Mouse (Mus musculus) stomach, embryonic 15.5 days (tissue): ENCODE results near the gene Lrrc4b. TPM values are rescaled to one million over a fixed set of nuclear protein-coding genes. Genes with fewer than 3 reads are reported as not detected.

Source experiments
- ATAC-seq: fragments of 200-750 bp; cut with Nextera tagmentation; 2 replicates; pipeline ENCODE4 v1.8.0; 2017; ENCODE audit warnings: low read depth, moderate number of reproducible peaks, moderate TSS enrichment; ENCODE audit not compliant: insufficient read depth, low FRiP score
- H3K27ac ChIP-seq: fragments of 300-500 bp; sonication (generic); 2 replicates; pipeline ENCODE4 v1.5.1; 2015; ENCODE audit warnings: mild to moderate bottlenecking, inconsistent platforms
- H3K27me3 ChIP-seq: fragments of 300-500 bp; sonication (generic); replicated peaks from 2 replicates; pipeline ENCODE4 v1.6.1; 2015; ENCODE audit warnings: inconsistent platforms
- H3K36me3 ChIP-seq: fragments of 300-500 bp; sonication (generic); 2 replicates; pipeline ENCODE4 v1.6.1; 2015; ENCODE audit warnings: inconsistent platforms
- H3K4me1 ChIP-seq: fragments of 300-500 bp; sonication (generic); 2 replicates; pipeline ENCODE4 v1.6.1; 2015; ENCODE audit warnings: inconsistent platforms
- H3K4me2 ChIP-seq: fragments of 300-500 bp; sonication (generic); 2 replicates; pipeline ENCODE4 v1.6.1; 2015; ENCODE audit warnings: mild to moderate bottlenecking, inconsistent platforms
- H3K4me3 ChIP-seq: fragments of 300-500 bp; sonication (generic); replicated peaks from 2 replicates; pipeline ENCODE4 v1.5.1; 2015; ENCODE audit warnings: inconsistent platforms
- H3K9ac ChIP-seq: fragments of 300-500 bp; sonication (generic); 2 replicates; pipeline ENCODE4 v1.6.1; 2015; ENCODE audit warnings: inconsistent platforms
- H3K9me3 ChIP-seq: fragments of 300-500 bp; sonication (generic); 2 replicates; pipeline ENCODE4 v1.6.1; 2016; ENCODE audit warnings: inconsistent platforms
- WGBS: fragments of 180-500 bp; shearing (Covaris S2); methylation state at CpG from one replicate; pipeline ENCODE4 v1.1.7; 2015; 5-methylcytosine and 5-hydroxymethylcytosine counted together
- polyA plus RNA-seq: library from polyadenylated mRNA; unstranded; fragments of >200 nt; fragmentation: Nextera tagmentation; extraction: Ambion mirVana; gene quantifications from 2 replicates; pipeline ENCODE4 v1.2.1, GENCODE M21; 2015

Gene Lrrc4b
- polyA plus RNA-seq, 1 experiment from 2014 or later = 0.81 TPM

DNA sequence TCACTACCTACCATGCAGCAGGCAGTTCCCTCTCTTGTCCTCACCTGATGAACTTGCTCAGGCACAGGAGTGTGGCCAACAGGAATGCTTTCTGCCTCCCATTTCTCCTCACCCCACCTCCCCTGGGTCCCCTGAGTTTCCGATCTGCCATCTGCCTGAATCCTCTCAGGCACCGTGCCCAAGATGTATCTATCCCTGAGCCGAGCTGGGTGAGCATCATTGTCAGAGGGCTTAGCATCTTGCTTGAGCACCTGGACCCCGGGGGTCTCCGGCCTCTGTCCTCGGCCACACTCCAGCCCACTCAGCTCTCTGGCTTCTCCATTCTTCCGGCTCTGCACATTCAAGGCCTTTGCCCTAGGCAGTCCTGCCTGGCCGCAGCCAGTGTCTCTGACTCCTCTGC lies 9.1 kb downstream of the Lrrc4b start:
- Histone ChIP-seq H3K27ac (no peak overlapping the region), H3K27me3 (peaks cover 49% of the 10 kb centered on the region), H3K4me1 (no peaks in the 10 kb centered on the region), H3K36me3 (no peaks in the 10 kb centered on the region), H3K9me3 (no peaks in the 10 kb centered on the region), H3K9ac (no peak overlapping the region), H3K4me2 (no peak overlapping the region), H3K4me3 (no peak overlapping the region)
- WGBS = 64% methylated on average over 8 of the region's 8 CpGs
- ATAC-seq = no peak

DNA sequence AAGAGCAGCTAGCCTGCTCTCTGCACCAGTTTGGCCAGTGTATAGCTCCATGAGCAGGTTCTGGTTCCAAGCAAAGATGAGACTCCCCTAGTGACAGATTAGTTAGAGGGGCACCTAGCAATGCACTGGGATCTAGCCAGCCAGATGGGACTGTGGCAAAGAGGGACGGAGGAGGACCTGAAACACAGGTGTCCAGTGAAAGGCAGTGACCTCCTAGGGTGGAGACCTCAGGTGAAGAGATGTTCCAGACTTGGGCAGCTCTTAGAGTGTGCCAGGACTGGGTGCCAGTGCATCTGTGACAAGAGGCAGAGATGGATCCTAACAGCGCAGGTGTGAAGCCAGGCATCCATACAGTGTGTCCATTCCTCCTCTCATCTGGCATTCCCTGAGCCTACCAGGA lies 10.9 kb downstream of the Lrrc4b start:
- no peak overlapping the region for H3K4me3 ChIP-seq
- 61% methylated on average over 2 of the region's 2 CpGs for WGBS
- no peak for ATAC-seq
- H3K9me3 ChIP-seq = no peaks in the 10 kb centered on the region
- H3K27ac ChIP-seq = no peak overlapping the region
- H3K27me3 ChIP-seq = peaks cover 63% of the 10 kb centered on the region
- no peaks in the 10 kb centered on the region for H3K36me3 ChIP-seq
- H3K9ac ChIP-seq = no peak overlapping the region
- H3K4me2 ChIP-seq = no peak overlapping the region
- H3K4me1 ChIP-seq = no peaks in the 10 kb centered on the region

- Histone ChIP-seq H3K9me3 (no peaks in the 10 kb centered on the region), H3K27me3 (peaks cover 71% of the 10 kb centered on the region), H3K27ac (no peak overlapping the region), H3K4me1 (no peaks in the 10 kb centered on the region), H3K36me3 (no peaks in the 10 kb centered on the region), H3K4me3 (no peak overlapping the region), H3K9ac (no peak overlapping the region), H3K4me2 (no peak overlapping the region)
- ATAC-seq = no peak
- 74% methylated on average over 1 of the region's 1 CpGs for WGBS
Observed at GRCm38 (mm10) chr7:44440479-44440878, 11.7 kb downstream of the Lrrc4b start.

DNA sequence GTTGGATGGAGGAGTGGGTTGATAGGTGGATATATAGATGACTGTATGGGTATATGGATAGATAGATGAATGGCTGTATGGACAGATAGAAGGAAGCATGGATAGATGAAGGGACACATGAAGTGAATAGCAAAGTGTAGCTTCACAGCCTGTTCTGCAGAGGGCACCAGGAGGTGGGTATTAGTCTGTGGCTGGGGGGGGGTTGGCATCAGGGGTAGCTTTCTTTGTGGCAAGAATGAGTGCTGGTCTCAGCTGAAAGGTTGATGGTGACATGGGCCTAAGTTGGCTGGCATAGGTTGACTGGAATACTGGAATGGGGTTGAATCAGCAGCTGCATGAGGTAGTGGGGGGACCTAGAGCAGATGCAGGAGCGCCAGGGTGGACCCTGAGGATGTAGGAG lies 12.4 kb downstream of the Lrrc4b start:
- Histone ChIP-seq H3K9me3 (no peaks in the 10 kb centered on the region), H3K4me3 (no peak overlapping the region), H3K27me3 (peaks cover 77% of the 10 kb centered on the region), H3K36me3 (no peaks in the 10 kb centered on the region), H3K4me1 (no peaks in the 10 kb centered on the region), H3K9ac (no peak overlapping the region), H3K27ac (no peak overlapping the region), H3K4me2 (no peak overlapping the region)
- ATAC-seq = no peak
- 8% methylated on average over 1 of the region's 1 CpGs for WGBS

DNA sequence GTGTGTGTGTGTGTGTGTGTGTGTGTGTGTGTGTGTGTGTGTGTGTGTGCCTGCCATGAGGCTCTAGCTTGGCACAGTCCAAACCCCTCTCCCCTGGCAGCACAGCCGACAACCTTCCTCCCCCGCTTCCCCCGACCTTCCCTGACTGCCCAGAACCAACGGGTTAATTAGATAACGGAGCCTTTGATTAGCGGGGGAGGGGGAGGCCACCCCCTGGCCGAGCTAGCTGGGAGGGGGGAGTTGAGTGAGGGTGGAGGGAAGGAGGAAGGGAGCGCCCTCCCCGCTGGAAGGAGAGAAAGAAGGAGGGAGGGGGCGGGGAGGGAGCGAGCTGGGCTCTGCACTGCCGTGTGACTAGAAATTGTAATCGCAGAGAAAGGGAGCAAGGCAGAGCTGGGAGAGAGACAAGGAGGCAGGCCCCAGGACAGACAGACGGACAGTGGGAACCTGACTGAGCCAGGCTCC lies 12.9 kb downstream of the Lrrc4b start:
- no peak overlapping the region for H3K9ac ChIP-seq
- no peaks in the 10 kb centered on the region for H3K36me3 ChIP-seq
- H3K4me2 ChIP-seq = peak overlapping the region; percentile 39
- H3K27ac ChIP-seq = no peak overlapping the region
- no peaks in the 10 kb centered on the region for H3K9me3 ChIP-seq
- peaks cover 81% of the 10 kb centered on the region for H3K27me3 ChIP-seq
- peak; percentile 37; the same call in 1 of the 2 replicates for ATAC-seq
- no peaks in the 10 kb centered on the region for H3K4me1 ChIP-seq
- peak overlapping the region; percentile 26 for H3K4me3 ChIP-seq
- WGBS = 0% methylated on average over 14 of the region's 14 CpGs

DNA sequence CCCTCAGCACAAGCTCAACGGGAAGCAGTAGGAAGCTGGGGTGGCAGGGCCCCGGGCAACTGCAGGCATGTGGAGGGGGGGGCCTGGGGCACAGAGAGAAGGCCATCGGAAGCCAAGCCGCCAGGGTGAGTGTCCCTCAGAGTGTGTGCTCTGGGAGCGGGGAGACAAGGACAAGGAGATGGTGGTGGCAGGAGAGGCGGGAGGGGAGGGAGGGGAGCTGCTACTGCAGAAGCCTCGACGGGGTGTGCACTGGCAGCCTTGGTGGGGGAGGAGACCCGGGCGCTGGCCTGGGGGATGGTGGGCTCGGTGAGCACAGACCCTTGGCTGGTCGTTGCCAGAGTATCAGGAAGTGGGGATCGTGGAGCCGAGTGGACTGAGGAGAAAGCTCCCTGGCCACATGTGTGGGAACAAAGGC lies 13.6 kb downstream of the Lrrc4b start:
- Histone ChIP-seq H3K9me3 (no peaks in the 10 kb centered on the region), H3K27me3 (peaks cover 81% of the 10 kb centered on the region), H3K9ac (no peak overlapping the region), H3K4me2 (peak overlapping the region; percentile 39), H3K4me3 (peak overlapping the region; percentile 26), H3K4me1 (no peaks in the 10 kb centered on the region), H3K36me3 (no peaks in the 10 kb centered on the region), H3K27ac (no peak overlapping the region)
- no peak; the same call in 1 of the 2 replicates for ATAC-seq
- WGBS = 1% methylated on average over 14 of the region's 14 CpGs

GRCm38 (mm10) chr7:44443268-44444173 lies 14.7 kb downstream of the Lrrc4b start:
- Histone ChIP-seq H3K4me2 (peak overlapping the region; percentile 10; the same call in 1 of the 2 replicates), H3K9me3 (no peaks in the 10 kb centered on the region), H3K4me3 (peak overlapping the region; percentile 26), H3K36me3 (no peaks in the 10 kb centered on the region), H3K27me3 (peaks cover 74% of the 10 kb centered on the region), H3K27ac (no peak overlapping the region), H3K4me1 (no peaks in the 10 kb centered on the region), H3K9ac (no peak overlapping the region)
- 15% methylated on average over 20 of the region's 20 CpGs for WGBS
- ATAC-seq = no peak

GRCm38 (mm10) chr7:44444886-44445527 lies 16.2 kb downstream of the Lrrc4b start:
- H3K27me3 ChIP-seq = peaks cover 68% of the 10 kb centered on the region
- ATAC-seq = no peak
- 10% methylated on average over 29 of the region's 29 CpGs for WGBS

GRCm38 (mm10) chr7:44445528-44445923 lies 16.7 kb downstream of the Lrrc4b start:
- no peaks in the 10 kb centered on the region for H3K9me3 ChIP-seq
- no peak overlapping the region for H3K9ac ChIP-seq
- H3K4me2 ChIP-seq = no peak overlapping the region
- H3K4me3 ChIP-seq = no peak overlapping the region
- H3K36me3 ChIP-seq = no peaks in the 10 kb centered on the region
- H3K4me1 ChIP-seq = no peaks in the 10 kb centered on the region
- no peak for ATAC-seq
- peaks cover 63% of the 10 kb centered on the region for H3K27me3 ChIP-seq
- WGBS = 10% methylated on average over 7 of the region's 7 CpGs
- H3K27ac ChIP-seq = no peak overlapping the region

More at GRCm38 (mm10) chr7:44444886-44445527, 16.2 kb downstream of the Lrrc4b start:
- Histone ChIP-seq H3K36me3 (no peaks in the 10 kb centered on the region), H3K9ac (no peak overlapping the region), H3K4me3 (no peak overlapping the region), H3K27ac (no peak overlapping the region), H3K4me2 (no peak overlapping the region; the same call in 1 of the 2 replicates), H3K9me3 (no peaks in the 10 kb centered on the region), H3K4me1 (no peaks in the 10 kb centered on the region)

GRCm38 (mm10) chr7:44446070-44446855 lies 17.4 kb downstream of the Lrrc4b start:
- Histone ChIP-seq H3K27ac (no peak overlapping the region), H3K36me3 (no peaks in the 10 kb centered on the region), H3K9me3 (no peaks in the 10 kb centered on the region), H3K9ac (no peak overlapping the region), H3K4me2 (no peak overlapping the region), H3K27me3 (peaks cover 55% of the 10 kb centered on the region), H3K4me3 (no peak overlapping the region), H3K4me1 (no peaks in the 10 kb centered on the region)
- ATAC-seq = no peak
- WGBS = 42% methylated on average over 12 of the region's 12 CpGs

DNA sequence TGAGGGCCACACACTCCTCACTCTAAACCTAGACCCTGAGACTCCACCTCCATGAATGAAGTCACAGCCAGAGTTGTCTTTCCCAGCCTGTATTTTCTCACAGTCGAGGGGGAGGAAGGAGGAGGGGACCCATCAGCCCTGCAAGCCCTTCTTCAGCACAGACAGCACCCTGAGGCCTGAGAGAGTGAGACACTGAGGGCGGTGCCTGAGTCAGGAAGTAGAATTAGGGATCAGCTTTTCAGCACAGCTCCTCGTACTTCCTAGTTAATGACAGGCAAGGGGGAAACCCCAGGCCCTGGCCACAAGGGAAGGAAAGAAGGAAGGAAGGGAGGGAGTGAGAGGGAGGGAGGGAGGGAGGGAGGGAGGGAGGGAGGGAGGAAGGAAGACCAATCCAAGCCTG lies 24.4 kb downstream of the Lrrc4b start:
- H3K9me3 ChIP-seq = no peaks in the 10 kb centered on the region
- no peak overlapping the region for H3K9ac ChIP-seq
- 2% methylated on average over 3 of the region's 3 CpGs for WGBS
- H3K4me2 ChIP-seq = no peak overlapping the region
- no peak for ATAC-seq
- no peaks in the 10 kb centered on the region for H3K36me3 ChIP-seq
- no peak overlapping the region for H3K27ac ChIP-seq
- no peak overlapping the region for H3K4me3 ChIP-seq
- H3K27me3 ChIP-seq = 0 out of 2 replicates have a peak, but pooled peaks cover 3% of the 10 kb centered on the region
- H3K4me1 ChIP-seq = no peaks in the 10 kb centered on the region
